Mouse (Mus musculus): ENCODE measurements around the gene Car8. TPM values are rescaled to one million over a fixed set of nuclear protein-coding genes. Genes with fewer than 3 reads are reported as not detected.

The Car8 gene
- polyA plus RNA-seq, 1 experiment from 2014 or later: 11.5 TPM

DNA sequence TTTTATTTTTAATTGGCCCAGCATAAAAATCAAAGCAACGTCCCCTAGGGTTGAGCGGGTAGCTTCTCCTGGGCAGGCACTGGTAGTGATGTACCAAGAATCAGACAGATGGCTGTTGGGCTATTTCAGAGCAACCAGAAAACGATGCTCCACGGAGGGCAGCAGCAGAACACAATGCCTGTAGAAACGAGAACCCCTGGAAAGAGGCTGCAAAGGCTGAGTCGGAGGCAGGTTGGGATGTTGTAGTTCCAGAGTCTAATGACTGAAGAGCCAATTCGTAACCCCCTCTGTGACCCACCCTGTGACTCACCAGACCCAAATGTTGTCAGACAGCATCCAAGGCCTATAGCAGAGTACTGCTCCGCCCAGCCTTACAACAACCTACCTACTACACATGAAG lies 19.9 kb downstream of the Car8 start:
- H3K9me3 ChIP-seq (replicated peaks): no peaks in the 10 kb centered on the region
- no peaks in the 10 kb centered on the region for H3K27me3 ChIP-seq
- H3K4me2 ChIP-seq: no peak overlapping the region
- no peak overlapping the region for H3K4me3 ChIP-seq
- peaks cover 13% of the 10 kb centered on the region for H3K4me1 ChIP-seq (replicated peaks)
- no peak overlapping the region for H3K9ac ChIP-seq
- 84% methylated on average over 8 of the region's 8 CpGs for WGBS
- no peak for ATAC-seq (replicated peaks; ENCODE audit: insufficient number of reproducible peaks, insufficient read depth, low FRiP score, low read depth)
- no peak overlapping the region; the same call in 1 of the 2 replicates for H3K27ac ChIP-seq
- no peaks in the 10 kb centered on the region for H3K36me3 ChIP-seq

DNA sequence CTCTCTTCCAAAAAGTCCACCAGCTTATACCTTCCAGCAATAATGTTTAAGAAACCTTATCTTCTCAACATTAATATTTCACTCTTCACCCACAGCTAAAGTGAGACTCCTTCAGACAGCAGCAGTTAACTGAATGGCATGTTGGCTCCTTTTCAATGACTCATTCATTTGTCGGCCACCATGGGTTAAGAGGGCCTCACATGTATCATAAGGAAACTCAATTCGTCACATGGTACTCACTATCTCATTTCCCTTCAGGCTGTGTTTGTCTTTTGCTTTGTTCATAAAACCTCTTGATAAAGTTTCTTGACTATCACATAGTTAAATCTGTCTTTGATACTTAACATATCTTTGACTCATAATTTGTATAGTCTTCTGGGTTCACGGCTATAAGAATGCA lies 20.8 kb downstream of the Car8 start:
- Histone ChIP-seq H3K4me2 (no peak overlapping the region), H3K27ac (no peak overlapping the region), H3K9me3 (replicated peaks) (no peaks in the 10 kb centered on the region), H3K36me3 (no peaks in the 10 kb centered on the region), H3K27me3 (no peaks in the 10 kb centered on the region), H3K4me3 (no peak overlapping the region), H3K4me1 (replicated peaks) (peaks cover 13% of the 10 kb centered on the region), H3K9ac (no peak overlapping the region)
- 20% methylated on average over 3 of the region's 3 CpGs for WGBS
- ATAC-seq (replicated peaks; ENCODE audit: insufficient number of reproducible peaks, insufficient read depth, low FRiP score, low read depth): no peak

- no peaks in the 10 kb centered on the region for H3K9me3 ChIP-seq (replicated peaks)
- H3K36me3 ChIP-seq: no peaks in the 10 kb centered on the region
- ATAC-seq (replicated peaks; ENCODE audit: insufficient number of reproducible peaks, insufficient read depth, low FRiP score, low read depth): no peak
- no peak overlapping the region for H3K4me3 ChIP-seq
- 61% methylated on average over 5 of the region's 5 CpGs for WGBS
- H3K4me2 ChIP-seq: no peak overlapping the region
- H3K27me3 ChIP-seq: no peaks in the 10 kb centered on the region
- peaks cover 13% of the 10 kb centered on the region for H3K4me1 ChIP-seq (replicated peaks)
- H3K9ac ChIP-seq: no peak overlapping the region
- H3K27ac ChIP-seq: no peak overlapping the region
Measured at GRCm38 (mm10) chr4:8217272-8217671, 21.6 kb downstream of the Car8 start.

DNA sequence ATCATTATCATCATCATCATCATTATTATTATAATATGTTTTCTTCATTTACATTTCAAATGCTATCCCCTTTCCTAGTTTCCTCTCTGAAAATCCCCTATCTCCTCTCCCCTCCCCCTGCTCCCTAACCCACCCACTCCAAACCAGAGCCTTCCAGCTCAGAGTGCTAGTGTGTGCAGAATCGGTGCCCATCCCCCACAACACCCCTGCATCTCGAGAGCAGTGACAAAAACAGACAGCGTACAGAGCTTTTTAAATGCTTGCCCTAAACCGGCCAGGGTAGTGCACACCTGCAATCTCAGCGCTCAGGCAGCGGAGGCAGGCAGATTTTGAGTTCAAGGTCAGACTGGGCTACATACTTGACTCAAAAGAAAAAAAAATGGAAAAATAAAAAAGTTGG lies 22.3 kb downstream of the Car8 start:
- no peak overlapping the region for H3K9ac ChIP-seq
- no peak overlapping the region for H3K27ac ChIP-seq
- H3K9me3 ChIP-seq (replicated peaks): no peaks in the 10 kb centered on the region
- H3K36me3 ChIP-seq: no peaks in the 10 kb centered on the region
- no peak overlapping the region for H3K4me2 ChIP-seq
- no peak overlapping the region for H3K4me3 ChIP-seq
- peaks cover 13% of the 10 kb centered on the region for H3K4me1 ChIP-seq (replicated peaks)
- no peaks in the 10 kb centered on the region for H3K27me3 ChIP-seq
- 22% methylated on average over 6 of the region's 6 CpGs for WGBS
- ATAC-seq (replicated peaks; ENCODE audit: insufficient number of reproducible peaks, insufficient read depth, low FRiP score, low read depth): no peak

GRCm38 (mm10) chr4:8213661-8214060 lies 25.2 kb downstream of the Car8 start:
- H3K9me3 ChIP-seq (replicated peaks): no peaks in the 10 kb centered on the region
- no peak overlapping the region for H3K4me2 ChIP-seq
- H3K36me3 ChIP-seq: no peaks in the 10 kb centered on the region
- peaks cover 13% of the 10 kb centered on the region for H3K4me1 ChIP-seq (replicated peaks)
- H3K4me3 ChIP-seq: no peak overlapping the region
- H3K27me3 ChIP-seq: no peaks in the 10 kb centered on the region
- H3K27ac ChIP-seq: no peak overlapping the region
- H3K9ac ChIP-seq: no peak overlapping the region
- no peak for ATAC-seq (replicated peaks; ENCODE audit: insufficient number of reproducible peaks, insufficient read depth, low FRiP score, low read depth)
- WGBS: 56% methylated on average over 2 of the region's 2 CpGs

GRCm38 (mm10) chr4:8212873-8213569 lies 25.8 kb downstream of the Car8 start:
- Histone ChIP-seq H3K4me2 (no peak overlapping the region), H3K4me1 (replicated peaks) (peaks cover 12% of the 10 kb centered on the region), H3K27ac (no peak overlapping the region), H3K27me3 (no peaks in the 10 kb centered on the region), H3K36me3 (no peaks in the 10 kb centered on the region), H3K9me3 (replicated peaks) (no peaks in the 10 kb centered on the region), H3K9ac (no peak overlapping the region), H3K4me3 (no peak overlapping the region)
- ATAC-seq (replicated peaks; ENCODE audit: insufficient number of reproducible peaks, insufficient read depth, low FRiP score, low read depth): no peak
- 63% methylated on average over 8 of the region's 8 CpGs for WGBS

- Histone ChIP-seq H3K9ac (no peak overlapping the region), H3K4me3 (no peak overlapping the region), H3K27ac (no peak overlapping the region)
Measured at GRCm38 (mm10) chr4:8210452-8210851, 28.4 kb downstream of the Car8 start.

DNA sequence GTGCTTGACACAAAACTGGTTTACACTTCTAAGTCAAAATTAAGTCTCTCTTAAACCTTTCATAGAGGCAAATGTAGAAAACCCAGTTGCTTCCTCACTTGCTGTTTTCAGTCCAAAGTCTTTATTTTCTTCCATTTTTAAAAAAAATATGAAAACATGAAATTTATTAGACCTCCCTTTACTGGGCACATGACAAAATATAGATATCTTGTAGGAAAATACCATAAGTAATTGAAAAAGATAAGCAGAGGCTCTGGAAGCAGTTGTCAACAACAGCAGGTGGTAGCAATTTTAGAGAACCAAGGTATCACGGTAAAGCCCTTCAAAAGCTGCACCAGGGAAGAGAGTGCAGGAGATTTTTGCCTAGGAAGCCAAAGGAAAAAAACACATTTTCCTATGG lies 30.9 kb downstream of the Car8 start:
- Histone ChIP-seq H3K4me1 (replicated peaks) (peaks cover 9% of the 10 kb centered on the region), H3K27me3 (no peaks in the 10 kb centered on the region), H3K36me3 (no peaks in the 10 kb centered on the region), H3K27ac (no peak overlapping the region), H3K4me3 (no peak overlapping the region), H3K4me2 (no peak overlapping the region), H3K9ac (no peak overlapping the region), H3K9me3 (replicated peaks) (no peaks in the 10 kb centered on the region)
- 44% methylated on average over 1 of the region's 1 CpGs for WGBS
- no peak for ATAC-seq (replicated peaks; ENCODE audit: insufficient number of reproducible peaks, insufficient read depth, low FRiP score, low read depth)

More at GRCm38 (mm10) chr4:8210452-8210851, 28.4 kb downstream of the Car8 start:
- H3K9me3 ChIP-seq (replicated peaks): no peaks in the 10 kb centered on the region
- H3K4me2 ChIP-seq: no peak overlapping the region
- H3K27me3 ChIP-seq: no peaks in the 10 kb centered on the region
- no peaks in the 10 kb centered on the region for H3K36me3 ChIP-seq
- H3K4me1 ChIP-seq (replicated peaks): peaks cover 4% of the 10 kb centered on the region; the same call in 1 of the 2 replicates
- 86% methylated on average over 2 of the region's 2 CpGs for WGBS
- no peak for ATAC-seq (replicated peaks; ENCODE audit: insufficient number of reproducible peaks, insufficient read depth, low FRiP score, low read depth)

GRCm38 (mm10) chr4:8206918-8207573 lies 31.8 kb downstream of the Car8 start:
- no peak overlapping the region for H3K4me2 ChIP-seq
- 67% methylated on average over 6 of the region's 6 CpGs for WGBS
- H3K4me1 ChIP-seq (replicated peaks): peaks cover 9% of the 10 kb centered on the region
- no peak overlapping the region for H3K4me3 ChIP-seq
- H3K36me3 ChIP-seq: no peaks in the 10 kb centered on the region
- H3K27ac ChIP-seq: peak overlapping the region; percentile 24; the same call in 1 of the 2 replicates
- H3K9me3 ChIP-seq (replicated peaks): no peaks in the 10 kb centered on the region
- peak; percentile 84 for ATAC-seq (replicated peaks; ENCODE audit: insufficient number of reproducible peaks, insufficient read depth, low FRiP score, low read depth)
- no peak overlapping the region for H3K9ac ChIP-seq
- no peaks in the 10 kb centered on the region for H3K27me3 ChIP-seq

DNA sequence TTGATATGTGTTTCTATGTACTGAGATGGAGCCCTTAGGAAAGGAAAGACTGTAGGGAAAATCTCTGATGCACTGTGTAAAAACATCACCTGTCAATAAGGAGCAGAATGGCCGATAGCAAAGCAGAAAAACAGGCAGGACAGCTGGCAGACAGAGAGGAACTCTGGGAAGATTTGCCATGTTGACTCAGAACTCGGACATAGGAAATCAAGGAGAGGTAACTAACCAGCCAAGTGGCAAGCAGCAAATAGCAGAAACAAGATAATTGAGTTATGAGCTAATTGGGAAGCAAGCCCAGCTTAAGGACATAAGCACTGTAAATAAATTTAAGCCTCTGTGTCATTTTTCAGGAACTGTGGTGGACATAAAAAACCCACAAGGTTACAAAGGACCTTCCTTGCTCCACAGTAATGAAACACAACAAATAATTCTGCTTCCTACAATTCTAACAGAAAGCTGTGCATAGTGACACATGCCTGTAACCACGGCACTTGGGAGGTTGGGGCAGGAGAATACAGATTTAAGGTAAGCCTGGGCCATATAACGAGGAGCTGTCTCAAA lies 33.7 kb downstream of the Car8 start:
- Histone ChIP-seq H3K36me3 (no peaks in the 10 kb centered on the region), H3K4me1 (replicated peaks) (peaks cover 12% of the 10 kb centered on the region), H3K4me2 (no peak overlapping the region), H3K4me3 (no peak overlapping the region), H3K9me3 (replicated peaks) (no peaks in the 10 kb centered on the region), H3K27ac (peak overlapping the region; percentile 9; the same call in 1 of the 2 replicates), H3K27me3 (no peaks in the 10 kb centered on the region), H3K9ac (no peak overlapping the region)
- no peak for ATAC-seq (replicated peaks; ENCODE audit: insufficient number of reproducible peaks, insufficient read depth, low FRiP score, low read depth)
- WGBS: 50% methylated on average over 4 of the region's 4 CpGs

DNA sequence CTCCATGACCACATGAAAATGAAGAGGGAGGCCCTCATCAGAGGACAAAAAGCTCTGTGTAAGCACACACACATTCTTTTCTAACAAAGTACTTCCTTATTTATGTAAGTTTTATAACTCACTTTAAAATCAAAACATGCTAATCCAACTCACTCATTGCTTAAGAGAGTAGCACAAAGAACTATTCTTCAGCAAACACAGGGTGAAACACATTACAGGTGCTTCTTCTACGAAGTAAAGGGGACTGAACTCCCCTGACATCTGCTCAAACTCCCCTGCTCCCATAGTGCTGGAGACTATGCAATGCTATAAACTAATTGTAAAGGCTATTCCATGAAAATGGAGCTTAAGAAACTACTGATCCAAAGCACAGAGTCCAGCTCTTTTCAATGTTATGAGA lies 35.5 kb downstream of the Car8 start:
- WGBS: 71% methylated on average over 1 of the region's 1 CpGs
- ATAC-seq (replicated peaks; ENCODE audit: insufficient number of reproducible peaks, insufficient read depth, low FRiP score, low read depth): no peak
- H3K4me1 ChIP-seq (replicated peaks): peaks cover 24% of the 10 kb centered on the region
- H3K36me3 ChIP-seq: no peaks in the 10 kb centered on the region
- H3K4me2 ChIP-seq: no peak overlapping the region
- no peak overlapping the region for H3K4me3 ChIP-seq
- no peak overlapping the region for H3K27ac ChIP-seq
- H3K9ac ChIP-seq: no peak overlapping the region
- H3K9me3 ChIP-seq (replicated peaks): no peaks in the 10 kb centered on the region
- no peaks in the 10 kb centered on the region for H3K27me3 ChIP-seq
